Mouse (Mus musculus) C2C12 (cell line): ENCODE results near the gene Tmem72.

ENCODE experiments used
- CEBPB ChIP-seq: IDR thresholded peaks from one replicate; pipeline ENCODE4 v1.6.1; 2011; ENCODE audit warnings: low read depth, mild to moderate bottlenecking, control low read depth, moderate library complexity
- CTCF ChIP-seq: IDR thresholded peaks from one replicate; pipeline ENCODE4 v1.5.1; 2011; ENCODE audit not compliant: control insufficient read depth, insufficient read depth, insufficient read length
- FOSL1 ChIP-seq: IDR thresholded peaks from one replicate; pipeline ENCODE4 v1.8.0; 2011; ENCODE audit warnings: mild to moderate bottlenecking, low read length; ENCODE audit not compliant: poor library complexity, insufficient read depth, severe bottlenecking
- USF1 ChIP-seq: IDR thresholded peaks from one replicate; pipeline ENCODE4 v1.6.1; 2011; ENCODE audit warnings: low read depth, mild to moderate bottlenecking, control low read depth, moderate library complexity

DNA sequence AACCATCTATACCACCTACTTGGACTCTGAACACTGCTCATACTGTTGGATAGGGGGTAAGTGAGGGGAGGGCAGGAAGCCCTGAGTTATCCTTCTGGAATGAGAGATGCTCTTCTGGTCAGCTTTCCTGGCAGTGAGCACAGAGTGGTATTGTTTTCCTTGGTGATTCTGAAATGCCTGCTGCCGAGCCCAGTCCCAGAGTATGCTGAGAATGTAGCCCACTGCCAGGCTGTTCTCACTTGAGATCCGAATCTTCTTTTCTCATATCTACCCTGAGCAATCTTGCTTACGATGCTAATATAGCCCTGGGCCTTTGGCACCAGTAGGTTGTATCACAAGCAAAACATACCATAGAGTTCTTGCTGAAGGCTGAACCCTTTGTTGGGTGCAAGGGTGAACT is 22.4 kb downstream of the Tmem72 start:
- TF ChIP-seq FOSL1 (no peak), CTCF (no peak), CEBPB (no peak), USF1 (no peak)
